ENCODE assay signal across 15 mouse cellular contexts in genomic region chrX:150996775-150997174, GRCm38 (mm10). TPM values are rescaled to one million over a fixed set of nuclear protein-coding genes. Genes with fewer than 3 reads are reported as not detected.
DNase-seq lines count a peak whose midpoint lies in the region.
"Had no signal": no experiment of that assay in that cellular context is flagged by ENCODE, and none has a peak within 500 bp of the region (broad histone marks: within the 10 kb centered on the region; RNA-seq: fewer than 3 reads in every experiment).

No protein-coding gene starts in this region.

- DNase-seq in left cerebral cortex, adult 11 months (ENCODE audit: low spot score): peak; percentile 7
- DNase-seq in left cerebral cortex, postnatal 10 days (ENCODE audit: extremely low spot score in 1 of 2, low spot score in 2 of 2): no peak
- peak; percentile 38 to 60 for DNase-seq in frontal cortex, postnatal 36 days (ENCODE audit: low spot score in 2 of 2)
- peak; percentile 36 for DNase-seq in layer of hippocampus, adult 9-11 months
- peak; percentile 28 to 35 for DNase-seq in left cerebral cortex, postnatal 36 days (ENCODE audit: low spot score in 2 of 2)
- no peak for DNase-seq in adrenal gland, adult 18-20 months (ENCODE audit: low spot score in 2 of 2)
- no peak for DNase-seq in cerebellum, adult 11 months
- DNase-seq: adrenal gland, adult 8-10 months; cerebellum, adult 8-10 months; gastrocnemius, postnatal 25 days; heart, adult 2 months; heart, postnatal 14 days; kidney, adult 18-20 months; kidney, postnatal 4 days; liver, postnatal 0 days had no signal

- intact Hi-C loops in left cerebral cortex, postnatal 10 days (cut with DNase I): no loop called here
- intact Hi-C loops in left cerebral cortex, postnatal 36 days (cut with DNase I): no loop called here

RNA-seq across cellular contexts. Expression of gene Gnl3l, which starts 20.3 kb away (rescaled TPM):
- total RNA-seq in left cerebral cortex, postnatal 10 days (2021): 100 to 1,000 TPM; 214 to 221 TPM
- total RNA-seq in left cerebral cortex, postnatal 36 days (2021): 100 to 1,000 TPM; 201 TPM
- 10 to 100 TPM; 60.1 to 75.5 TPM for total RNA-seq in adrenal gland, adult 18-20 months (2021)

RNA-seq across cellular contexts. Expression of gene Fgd1, which starts 49.2 kb away (rescaled TPM):
- total RNA-seq in left cerebral cortex, postnatal 10 days (2021): 10 to 100 TPM; 31.2 to 31.7 TPM
- total RNA-seq in left cerebral cortex, postnatal 36 days (2021): 10 to 100 TPM; 17.8 to 18.4 TPM
- 10 to 100 TPM; 11.9 to 15.7 TPM for total RNA-seq in adrenal gland, adult 18-20 months (2021)

Comparison
In these comparisons a context has a peak if more than half of its experiments do, and no peak if none do; other contexts are left out.
1. DNase-seq: peak in left cerebral cortex, adult 11 months (single experiment), frontal cortex, postnatal 36 days (2 of 2), layer of hippocampus, adult 9-11 months (single experiment) and left cerebral cortex, postnatal 36 days (2 of 2); none in left cerebral cortex, postnatal 10 days (0 of 2), adrenal gland, adult 18-20 months (0 of 2) and cerebellum, adult 11 months (single experiment).